Mouse (Mus musculus): ENCODE measurements at regions not wholly inside any gene's neighbourhood (a gene's known extent, or its start where the extent isn't known, plus 50 kb on each side); places are given as distances from the start of the nearest gene placed in this dataset.

DNA sequence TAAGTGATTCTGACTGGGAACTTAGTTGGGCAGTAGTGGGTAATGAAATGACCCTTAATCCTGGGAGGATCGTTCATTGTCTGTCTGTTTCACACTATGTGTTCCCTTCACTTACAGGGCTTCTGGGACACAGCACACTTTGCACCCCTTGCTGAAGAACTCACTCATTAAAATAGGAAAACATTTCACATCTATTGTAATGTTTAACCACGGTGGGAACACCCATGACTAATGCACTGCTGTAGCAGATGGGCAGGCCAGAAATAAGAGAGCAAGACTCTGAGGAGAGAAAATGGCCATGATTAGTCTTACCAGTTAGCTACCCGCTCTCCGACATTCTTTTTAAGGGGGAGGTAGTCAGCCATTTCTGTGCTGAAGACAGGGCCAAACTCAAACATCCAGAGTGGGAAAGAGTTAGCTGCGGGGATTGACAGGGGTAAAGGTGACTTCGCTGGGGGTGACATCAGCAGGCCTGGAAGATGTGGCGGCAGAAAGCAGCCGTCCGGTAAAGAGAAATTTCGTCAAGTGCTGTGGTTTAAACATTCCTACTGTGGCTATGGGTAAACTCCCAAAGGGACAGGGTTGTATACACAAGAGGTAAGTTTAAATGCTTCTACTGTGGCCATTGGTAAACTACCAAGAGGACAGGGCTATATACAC is 167.3 kb upstream of the Agap1 start:
- no peak for DNase-seq
- intact Hi-C loops (cut with DNase I), result no loop called here

DNA sequence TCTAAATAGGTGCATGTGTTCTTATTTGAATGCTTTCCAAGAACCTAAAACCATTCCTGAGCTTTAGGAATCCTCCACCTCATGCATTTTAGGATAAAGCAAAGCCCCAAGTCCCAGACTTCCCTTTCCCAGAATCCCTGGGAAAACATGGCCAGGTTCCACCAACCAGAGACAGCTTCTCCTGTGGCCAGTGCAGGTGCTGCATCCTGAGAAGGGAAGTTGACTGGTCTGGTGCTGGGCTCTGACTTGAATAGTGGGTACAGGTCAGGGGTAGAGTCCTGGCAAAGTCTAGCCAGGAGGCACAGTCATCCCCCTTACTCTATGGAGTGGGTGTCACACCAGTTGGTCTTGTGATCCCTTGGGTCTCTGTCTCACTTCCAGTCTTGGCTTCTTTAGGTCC is 166.6 kb upstream of the Agap1 start:
- intact Hi-C loops (cut with DNase I), result no loop called here
- no peak for DNase-seq

DNA sequence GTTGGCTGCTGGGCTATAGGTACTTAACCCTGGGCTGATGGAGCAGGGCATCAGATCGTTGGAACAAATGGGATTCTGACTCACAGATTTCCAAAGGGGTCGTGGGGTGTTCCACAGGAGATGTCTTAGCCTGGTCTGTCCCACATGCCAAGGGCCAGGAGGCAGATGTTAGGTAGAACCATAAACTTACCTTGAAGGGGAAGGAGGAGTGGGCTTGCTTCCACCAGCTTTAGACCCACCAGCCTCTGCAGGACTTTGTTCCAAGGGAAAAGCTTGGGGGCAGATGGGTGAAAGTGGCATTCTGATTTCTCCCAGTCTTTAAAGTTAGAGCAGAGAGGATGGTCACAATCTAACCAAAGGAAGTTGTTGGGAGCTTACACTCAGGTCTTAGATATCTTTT is 165.7 kb upstream of the Agap1 start:
- intact Hi-C loops (cut with DNase I), result no loop called here
- DNase-seq, result no peak

DNA sequence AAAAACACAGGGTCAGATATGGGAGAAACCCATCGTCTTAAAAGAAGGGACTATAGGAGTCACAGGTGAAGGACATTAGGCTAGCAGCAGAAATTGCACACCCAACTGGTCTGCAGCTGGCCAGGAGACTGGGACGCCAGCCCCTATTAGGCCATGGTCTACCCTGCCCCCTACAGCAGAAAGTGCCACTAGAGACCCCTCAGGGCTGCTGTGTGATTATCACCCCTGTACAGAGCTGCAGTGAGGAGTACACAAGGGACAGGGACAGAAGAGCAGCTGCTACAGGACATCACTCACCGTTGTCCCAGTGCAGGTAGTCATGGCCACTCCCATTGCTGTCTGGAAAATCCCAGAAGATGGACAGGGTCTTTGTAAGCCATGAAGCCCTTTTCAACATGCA is 157.9 kb upstream of the Agap1 start:
- intact Hi-C loops (cut with DNase I), result no loop called here
- no peak for DNase-seq

DNA sequence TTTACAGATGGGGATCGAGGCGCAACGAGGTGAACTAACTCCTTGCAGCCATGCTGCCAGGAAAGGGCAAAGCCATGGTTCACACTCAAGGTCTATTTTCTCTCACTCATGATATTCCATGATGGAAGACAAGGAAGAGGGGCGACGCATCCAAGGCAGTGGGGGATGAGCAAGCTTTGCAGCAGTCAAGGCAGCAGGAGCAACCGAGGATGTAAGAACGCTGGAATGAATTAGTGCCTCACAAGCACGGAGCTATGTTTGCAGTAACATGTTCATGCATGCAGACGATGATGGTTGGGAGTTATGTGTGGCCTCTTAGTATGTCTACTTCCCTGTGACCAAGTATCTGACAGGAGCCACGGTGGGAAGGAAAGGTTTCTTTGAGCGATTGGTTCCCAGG is 156.8 kb upstream of the Agap1 start:
- intact Hi-C loops (cut with DNase I), result no loop called here

DNA sequence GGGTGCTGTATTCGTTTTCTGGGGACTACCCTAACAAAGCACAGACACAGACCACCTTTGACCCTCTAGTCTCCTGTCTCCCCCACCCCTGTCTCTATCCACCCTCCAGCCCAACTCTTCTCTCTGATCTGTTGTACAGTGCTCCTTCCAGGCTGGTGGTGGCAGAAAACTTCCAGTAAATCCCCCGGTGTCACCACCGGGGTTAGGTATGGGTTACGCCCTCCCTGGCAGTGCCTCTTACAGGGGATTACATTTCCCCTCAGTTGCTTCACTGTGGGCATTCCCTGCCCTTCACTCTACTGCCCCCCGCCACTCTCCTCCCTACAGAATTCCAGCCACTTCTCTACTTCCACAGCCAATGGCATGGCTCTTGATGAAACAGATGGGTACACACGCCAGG is 153.5 kb upstream of the Agap1 start:
- intact Hi-C loops (cut with DNase I), result no loop called here
- DNase-seq, result no peak

More for the DNA sequence above, 156.8 kb upstream of the Agap1 start:
- DNase-seq, result no peak

DNA sequence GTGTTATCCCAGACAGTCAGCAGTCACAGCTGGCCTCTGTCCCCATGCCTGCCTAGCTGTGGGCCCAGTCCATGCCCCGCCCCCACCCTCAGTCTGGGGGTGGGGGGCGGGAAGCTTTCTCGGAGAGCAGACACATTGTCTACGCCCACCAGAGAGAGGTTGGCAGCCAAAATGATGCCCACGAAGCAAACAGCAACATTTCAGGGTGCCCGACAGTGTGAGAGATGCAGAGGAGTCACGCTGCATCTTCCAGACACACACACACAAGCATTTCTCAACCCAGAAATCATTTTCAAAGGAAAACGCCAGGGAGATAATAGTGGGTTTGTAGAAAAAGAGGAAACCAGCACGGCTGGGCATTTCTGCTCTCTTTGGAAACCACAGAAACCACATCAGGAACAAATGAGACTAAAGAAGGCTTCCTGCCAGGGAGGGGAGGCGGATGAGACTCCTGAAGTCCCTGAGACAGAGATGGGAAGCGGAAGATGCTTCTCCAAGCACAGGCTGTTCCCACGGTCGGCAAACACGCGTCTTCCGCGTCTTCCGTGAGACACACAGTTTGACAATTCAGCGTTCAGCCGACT is 152.1 kb upstream of the Agap1 start:
- intact Hi-C loops (cut with DNase I), result no loop called here
- no peak for DNase-seq

DNA sequence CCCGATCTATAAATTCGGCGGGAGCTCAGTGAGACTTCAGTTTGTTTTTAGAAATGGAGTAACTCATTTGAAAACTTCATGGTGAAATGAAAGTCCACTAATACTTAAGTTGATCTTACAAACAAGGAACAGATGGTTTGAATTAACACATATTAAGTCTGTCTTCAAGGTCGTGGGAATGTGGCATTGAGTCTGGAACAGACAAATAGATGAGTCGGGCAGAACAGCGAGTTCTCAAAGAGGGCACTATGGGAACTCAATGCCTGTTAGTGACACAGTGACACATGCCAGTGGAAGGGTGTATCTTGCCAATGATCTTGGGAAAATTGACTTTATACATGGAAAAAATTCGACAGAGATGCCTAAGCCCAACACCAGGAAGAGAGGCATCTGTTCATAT is 149.4 kb upstream of the Agap1 start:
- DNase-seq, result no peak
- intact Hi-C loops (cut with DNase I), result no loop called here

DNA sequence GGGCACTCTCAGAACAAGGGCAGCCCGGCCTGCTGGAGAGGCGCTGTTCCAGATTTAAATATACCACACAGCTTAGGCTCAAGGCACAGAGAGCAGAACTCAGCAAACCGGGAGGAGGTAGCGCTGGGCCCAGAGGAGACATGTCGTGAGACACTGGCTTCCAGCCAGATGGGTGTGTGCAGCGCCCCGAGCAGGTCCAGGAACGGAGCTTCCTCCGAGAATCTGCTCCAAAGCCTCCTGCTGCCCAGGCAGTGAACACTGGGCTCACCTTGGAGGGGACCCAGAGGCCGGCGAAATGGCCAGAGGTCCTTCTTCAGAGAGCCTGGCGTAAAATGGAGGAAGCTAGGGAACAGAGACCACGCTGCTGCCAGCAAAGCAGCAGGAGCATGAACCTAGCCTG is 145.8 kb upstream of the Agap1 start:
- DNase-seq, result peak; percentile 43 to 51
- intact Hi-C loops (cut with DNase I), result no loop called here

DNA sequence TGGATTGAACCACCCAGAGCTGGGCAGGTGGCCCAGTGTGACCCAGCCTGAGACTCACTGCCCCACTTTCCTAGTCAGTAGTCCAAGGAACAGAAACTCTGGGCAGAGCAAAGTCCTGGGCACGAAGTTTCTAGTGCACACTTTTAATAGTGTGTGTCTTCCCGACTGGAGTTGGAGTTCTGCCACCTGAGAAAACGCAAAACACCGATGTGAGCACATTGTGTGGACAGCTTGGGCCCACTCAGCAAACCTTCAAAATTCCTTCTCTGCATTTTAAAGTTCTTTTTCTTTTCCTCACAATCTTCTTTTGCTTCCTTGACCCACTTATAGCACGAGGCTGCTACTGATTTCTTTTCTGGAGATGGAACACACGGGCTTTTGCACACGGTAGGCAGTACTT is 141.5 kb upstream of the Agap1 start:
- DNase-seq, result no peak
- intact Hi-C loops (cut with DNase I), result no loop called here

DNA sequence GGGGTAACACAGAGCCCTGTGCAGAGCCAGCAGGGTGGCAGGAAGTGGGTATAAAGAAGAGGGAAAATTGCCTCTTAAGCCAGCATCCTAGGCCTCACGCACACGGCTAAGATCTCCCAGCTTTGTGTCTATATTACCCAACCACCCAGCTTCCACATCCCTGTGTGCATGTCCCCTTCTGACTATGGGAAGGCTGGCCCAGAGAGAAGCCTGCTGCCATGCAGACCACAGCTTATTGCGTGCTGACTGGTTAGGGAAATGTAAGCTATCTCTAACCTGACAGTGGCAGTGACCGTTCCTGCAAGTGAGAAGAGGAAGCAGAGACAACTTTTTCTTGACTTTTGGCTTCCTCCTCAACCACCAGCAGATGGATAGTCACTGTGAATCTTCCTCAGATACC is 136.7 kb upstream of the Agap1 start:
- intact Hi-C loops (cut with DNase I), result no loop called here
- DNase-seq, result no peak

DNA sequence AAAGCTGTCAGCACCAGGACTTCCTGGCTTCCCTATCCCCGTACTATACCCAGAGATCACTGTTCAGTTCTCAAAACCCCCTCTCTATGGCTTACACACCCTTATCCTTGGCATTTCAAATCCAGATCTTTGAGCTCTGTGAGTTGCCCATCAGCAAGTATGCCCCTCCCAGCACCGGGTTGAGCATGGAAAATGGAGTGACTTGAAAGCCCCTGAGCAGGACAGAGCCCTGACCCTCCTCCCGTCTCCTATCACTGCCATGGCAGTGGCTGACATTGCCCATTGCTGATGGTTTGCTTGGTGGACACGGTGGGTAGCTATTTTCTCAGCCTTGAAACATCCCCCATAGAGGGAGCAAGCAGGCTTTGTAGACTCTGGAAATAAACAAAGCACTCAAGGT is 135.9 kb upstream of the Agap1 start:
- intact Hi-C loops (cut with DNase I), result no loop called here
- DNase-seq, result no peak

DNA sequence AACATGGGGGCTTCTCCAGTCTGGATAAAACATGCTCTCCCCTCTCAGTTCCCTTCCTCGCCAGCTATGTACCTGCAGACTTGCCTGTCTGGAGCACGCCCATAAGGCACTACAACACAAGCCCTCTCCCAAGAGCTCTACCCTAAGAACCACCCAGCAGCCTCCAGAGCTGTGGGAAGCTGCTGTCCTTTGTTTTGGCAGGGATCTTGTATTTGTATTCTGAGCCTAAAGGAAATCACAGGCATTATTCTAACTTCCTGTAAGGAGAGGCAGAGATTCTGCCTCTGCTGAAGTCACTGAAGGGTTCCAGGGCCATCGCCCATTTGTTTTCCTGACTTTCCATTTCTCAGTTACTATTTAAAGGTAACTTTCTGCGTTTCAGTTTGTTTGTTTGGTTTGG is 132.0 kb upstream of the Agap1 start:
- intact Hi-C loops (cut with DNase I), result loop anchor here (2.0 to 5.0 kb wide), 3 partner anchors 85 to 260 kb away; no protein-coding TSS in a partner anchor
- DNase-seq, result peak; percentile 18 to 26

DNA sequence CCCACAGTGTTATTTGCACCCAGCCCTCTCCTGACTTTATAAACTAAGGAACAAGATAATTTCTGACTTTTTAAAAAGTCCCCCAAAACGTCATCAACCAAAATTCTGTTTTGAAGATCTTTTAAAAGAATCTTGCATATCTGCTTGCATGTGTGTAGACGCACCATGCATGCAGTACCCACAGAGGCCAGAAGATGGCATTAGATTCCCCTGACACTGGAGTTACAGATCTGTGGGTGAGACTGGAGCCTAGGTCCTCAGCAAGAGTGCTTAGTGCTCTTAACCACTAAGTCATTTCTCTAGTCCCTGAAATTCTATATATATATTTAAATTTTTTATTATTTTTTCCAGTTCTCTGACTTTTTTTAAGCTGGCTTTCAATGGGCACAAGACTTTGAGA is 131.5 kb upstream of the Agap1 start:
- intact Hi-C loops (cut with DNase I), result loop anchor here (2.0 to 5.0 kb wide), 3 partner anchors 86 to 259 kb away; no protein-coding TSS in a partner anchor
- peak; percentile 52 to 69 for DNase-seq

DNA sequence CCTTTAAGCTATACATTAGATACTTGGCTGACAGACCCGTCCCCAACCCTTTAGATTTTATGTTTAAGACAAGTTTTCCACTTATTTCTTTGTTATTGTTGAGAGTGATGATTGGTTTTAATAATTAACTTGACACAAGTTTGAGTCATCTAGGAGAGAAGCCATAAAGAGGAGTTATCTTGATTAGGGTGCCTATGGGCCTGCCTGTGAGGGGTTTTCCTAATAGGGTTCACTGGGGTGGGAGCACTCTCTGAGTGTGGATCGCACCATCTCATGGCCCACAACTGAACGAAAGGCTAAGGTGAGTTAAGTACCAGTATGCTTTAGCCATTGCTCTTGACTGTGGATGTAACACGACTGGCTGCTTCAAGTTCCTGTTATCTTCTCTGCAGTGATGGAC is 123.3 kb upstream of the Agap1 start:
- no peak for DNase-seq
- intact Hi-C loops (cut with DNase I), result no loop called here

DNA sequence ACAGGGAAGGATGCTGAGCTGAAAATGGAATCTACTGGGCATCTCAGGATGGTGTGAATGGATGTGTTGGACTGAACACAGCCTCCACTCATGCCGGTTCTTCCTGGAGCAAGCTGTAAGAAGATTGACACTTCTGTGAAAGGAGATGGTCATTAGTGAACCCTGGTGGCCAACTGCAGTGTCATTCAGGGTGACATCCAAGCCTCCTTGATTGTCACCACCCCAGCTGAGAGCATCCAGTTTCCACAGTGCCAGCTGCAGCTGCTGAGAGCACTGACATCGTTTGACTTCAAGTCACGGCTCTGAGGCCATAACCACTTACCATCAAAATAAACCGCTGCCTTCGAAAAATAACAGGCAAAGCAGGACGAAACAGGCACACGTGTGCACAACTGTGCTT is 121.9 kb upstream of the Agap1 start:
- intact Hi-C loops (cut with DNase I), result no loop called here
- no peak for DNase-seq

DNA sequence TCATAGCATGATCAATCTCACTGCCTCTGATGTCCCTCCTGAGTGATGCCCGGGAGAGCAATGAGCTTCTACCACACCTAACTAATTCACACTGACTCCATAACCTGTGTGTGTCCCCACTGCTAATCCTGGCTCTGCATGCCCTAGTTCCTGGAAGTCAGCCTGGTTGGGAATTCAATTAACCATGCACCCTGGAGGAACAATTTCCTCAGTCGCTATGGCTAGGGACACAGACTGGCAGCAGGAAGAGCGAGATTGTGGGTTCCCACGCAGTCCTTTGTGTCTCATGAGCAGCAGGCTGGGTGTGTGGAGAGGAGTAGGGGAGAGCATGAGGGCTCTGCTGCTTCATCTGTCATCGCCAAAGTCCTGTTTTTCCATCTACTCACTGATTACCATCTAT is 116.7 kb upstream of the Agap1 start:
- intact Hi-C loops (cut with DNase I), result no loop called here
- DNase-seq, result no peak

DNA sequence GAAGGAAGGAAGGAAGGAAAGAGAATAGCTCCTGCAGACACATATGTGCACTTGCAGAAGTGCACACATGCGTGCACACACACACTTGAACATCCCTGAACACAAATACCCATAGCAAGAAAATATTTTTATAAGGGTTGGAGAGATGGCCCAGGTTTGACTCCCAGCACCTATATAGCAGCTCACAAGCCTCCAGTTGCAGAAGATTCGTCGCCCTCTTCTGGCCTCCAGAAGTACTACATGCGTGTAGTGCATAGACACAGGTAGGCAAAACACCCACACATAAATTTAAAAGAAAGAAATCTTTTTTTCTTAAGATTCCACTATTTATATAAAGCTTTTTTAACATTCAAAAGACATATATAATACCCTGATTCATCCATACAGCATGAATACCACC is 111.8 kb upstream of the Agap1 start:
- intact Hi-C loops (cut with DNase I), result loop anchor here (5.0 kb wide), 2 partner anchors 105 to 180 kb away; no protein-coding TSS in a partner anchor
- DNase-seq, result no peak

DNA sequence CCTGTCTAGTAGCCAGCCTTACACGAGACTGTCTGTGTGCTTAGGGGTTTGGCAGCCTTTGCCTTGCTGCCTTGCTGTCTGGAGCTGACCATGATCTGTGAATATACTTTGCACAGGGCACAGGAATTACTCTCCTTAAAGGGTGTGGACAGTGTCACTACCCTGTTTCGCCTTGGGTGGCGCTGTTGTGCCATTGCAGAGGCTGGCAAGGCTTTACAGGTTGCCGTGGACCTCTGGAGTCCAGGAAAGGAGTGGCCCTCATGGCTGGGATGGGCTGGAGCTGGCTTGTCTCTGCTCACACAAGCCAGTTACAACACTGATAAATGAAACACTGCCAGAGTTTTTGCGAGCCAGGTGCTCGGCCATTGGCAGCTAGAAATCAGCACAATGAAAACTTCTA is 110.1 kb upstream of the Agap1 start:
- peak; percentile 14 to 55 for DNase-seq
- intact Hi-C loops (cut with DNase I), result loop anchor here (5.0 kb wide), 2 partner anchors 107 to 178 kb away; no protein-coding TSS in a partner anchor

DNA sequence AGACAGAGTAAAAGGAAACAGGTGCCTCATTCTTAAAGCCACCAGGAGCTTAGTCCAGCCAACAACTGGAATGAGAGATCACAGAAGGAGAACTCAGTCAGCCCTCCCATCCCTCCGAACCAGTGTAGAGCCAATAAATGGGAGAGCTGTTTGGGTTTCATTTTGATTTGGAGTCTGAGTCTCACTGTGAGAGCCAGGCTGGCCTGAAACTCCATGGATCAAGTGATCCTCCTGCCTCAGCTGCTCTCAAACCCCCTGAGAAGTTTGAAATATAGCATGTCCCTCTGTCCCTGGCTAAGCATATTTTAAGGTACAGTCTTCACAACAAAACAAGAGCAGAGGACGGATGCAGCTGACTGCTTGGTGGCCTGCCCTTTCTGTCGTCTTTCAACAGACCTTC is 107.3 kb upstream of the Agap1 start:
- intact Hi-C loops (cut with DNase I), result no loop called here
- no peak for DNase-seq

DNA sequence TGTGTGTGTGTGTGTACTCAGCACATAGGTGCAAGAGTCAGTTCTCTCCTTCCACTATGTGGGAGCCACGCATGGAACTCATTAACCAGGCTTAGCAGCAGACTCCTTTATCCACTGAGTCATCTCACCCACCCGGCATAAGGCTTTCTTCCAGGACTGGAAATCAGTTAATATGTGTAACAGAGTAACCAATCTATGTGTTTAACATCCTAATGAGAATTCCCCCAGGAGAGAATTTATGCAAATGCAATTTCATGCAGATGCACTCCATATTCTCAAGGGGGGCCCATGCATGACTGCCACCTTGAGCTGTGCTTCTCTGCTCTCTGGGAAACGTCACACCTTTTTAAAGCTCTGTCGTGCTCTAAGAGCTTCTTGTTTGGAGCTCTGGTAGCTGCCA is 101.7 kb upstream of the Agap1 start:
- intact Hi-C loops (cut with DNase I), result no loop called here
- DNase-seq, result no peak

DNA sequence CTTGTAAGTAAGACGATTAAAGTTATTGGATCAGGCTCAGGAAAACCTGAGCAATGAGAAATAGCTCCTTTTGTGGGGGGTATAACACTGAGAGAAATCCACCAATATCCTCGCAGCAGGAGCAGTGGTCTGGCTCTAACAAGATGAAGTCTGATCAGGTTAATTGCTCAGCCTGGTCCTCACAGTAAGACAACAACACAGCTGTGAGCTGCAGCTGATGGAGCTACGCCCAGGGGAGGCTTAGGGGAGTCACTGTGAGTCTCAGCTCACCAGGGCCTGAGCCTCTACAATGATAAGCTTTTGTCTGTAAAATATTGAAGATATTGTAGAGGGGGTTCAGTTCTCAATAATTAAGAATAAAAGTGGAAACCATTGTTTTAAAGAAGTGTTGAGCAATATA is 95.3 kb upstream of the Agap1 start:
- intact Hi-C loops (cut with DNase I), result no loop called here
- DNase-seq, result no peak

All from heart, postnatal 36 days (tissue).